Mouse (Mus musculus): Measurements from ENCODE around the gene Tex14. TPM values are rescaled to one million over a fixed set of nuclear protein-coding genes. Genes with fewer than 3 reads are reported as not detected.

The Tex14 gene
- polyA plus RNA-seq (2012; rRNA removed), result 0.26 and 0.48 TPM in 2 replicates

DNA sequence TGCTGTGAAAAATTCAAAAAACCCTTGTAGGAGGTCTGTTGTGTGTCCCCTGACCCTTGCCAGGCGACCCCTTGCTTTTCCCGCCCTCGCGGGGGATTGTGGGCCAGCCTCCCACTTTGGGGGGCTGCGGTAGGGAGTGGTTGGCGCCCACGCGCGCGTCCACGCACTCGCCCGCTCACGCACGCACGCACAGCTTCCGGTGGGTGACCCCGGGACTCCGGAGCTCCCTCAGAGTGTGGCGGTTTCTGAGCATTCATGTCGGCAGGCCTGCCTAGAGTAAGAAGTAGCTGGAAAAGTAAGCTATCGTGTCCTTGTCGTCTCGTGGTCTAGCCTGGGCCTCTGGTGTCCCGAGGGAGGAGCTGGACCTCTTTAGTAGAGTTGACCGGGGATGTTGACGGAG lies at the start of gene Tex14, which contains the start of gene Rad51c:
TSS of gene Tex14 (plus strand) at position 190 of the 400 bp plus-strand sequence.
TSS of gene Rad51c (minus strand) at position 79 of the 400 bp plus-strand sequence.
- Histone ChIP-seq H3K4me1 (ENCODE audit: control insufficient read depth, insufficient read depth, low read length) (no peaks in the 10 kb centered on the region), H3K4me3 (ENCODE audit: insufficient read depth, low read length) (peak within 1 kb of the TSS; percentile 74), H3K27ac (ENCODE audit: insufficient read depth, low read length) (peak within 1 kb of the TSS; percentile 72)
- no peak for TF ChIP-seq POLR2A (IDR thresholded peaks at IDR 0.05; ENCODE audit: extremely low read depth, insufficient read depth, low read length)
- no peak for TF ChIP-seq CTCF (IDR thresholded peaks at IDR 0.05; ENCODE audit: extremely low read depth, insufficient read depth, low read length)

DNA sequence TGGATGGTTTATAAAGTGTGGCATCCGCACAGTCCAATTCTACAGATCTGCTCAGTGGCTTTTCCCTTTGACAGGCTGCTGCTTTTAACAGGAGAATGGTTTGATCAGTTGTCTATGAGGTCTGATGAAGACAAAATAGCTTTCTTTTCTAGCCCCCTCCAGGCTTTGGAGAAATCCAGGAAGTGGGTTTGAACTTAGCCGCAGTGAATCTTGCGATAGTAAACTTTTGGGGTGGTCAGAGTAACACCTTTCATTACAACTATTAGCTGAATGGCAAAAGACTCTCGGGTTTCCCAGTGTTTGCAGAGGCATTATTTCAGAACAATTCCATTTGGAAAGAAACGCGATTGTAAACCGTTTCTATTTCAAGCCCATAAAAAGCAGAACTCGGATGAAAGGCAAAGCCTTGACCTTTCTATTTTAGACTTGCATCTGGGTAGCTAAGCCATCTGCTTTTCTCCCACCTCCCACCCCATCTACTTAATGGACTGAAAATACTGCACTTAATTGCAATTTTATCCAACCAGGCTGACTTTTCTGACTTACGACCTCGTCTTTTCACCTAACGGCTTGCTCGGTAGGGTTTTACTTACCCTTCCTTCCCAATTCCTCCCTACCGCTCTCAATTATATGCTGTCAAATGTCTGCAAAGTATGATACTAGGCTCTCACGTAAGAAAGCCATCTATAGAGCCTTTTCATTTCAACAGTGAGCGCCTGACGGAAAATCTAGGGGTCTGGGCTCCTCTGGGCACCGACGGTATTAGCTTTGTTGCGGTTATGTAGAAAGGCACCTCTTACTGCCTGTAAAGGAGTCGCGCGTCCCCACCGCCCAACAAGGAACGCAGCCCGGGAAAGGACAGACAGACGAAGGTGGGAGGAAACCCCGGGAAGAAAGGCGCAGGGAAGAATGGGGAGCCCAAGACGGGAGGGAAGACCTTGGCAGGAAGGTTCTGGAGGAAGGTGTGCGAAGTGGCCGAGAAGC lies 47.3 kb upstream of the Tex14 start:
- TF ChIP-seq CTCF (IDR thresholded peaks at IDR 0.05; ENCODE audit: extremely low read depth, insufficient read depth, low read length), result no peak
- no peak for TF ChIP-seq POLR2A (IDR thresholded peaks at IDR 0.05; ENCODE audit: extremely low read depth, insufficient read depth, low read length)
- Histone ChIP-seq H3K4me1 (ENCODE audit: control insufficient read depth, insufficient read depth, low read length) (no peaks in the 10 kb centered on the region), H3K4me3 (ENCODE audit: insufficient read depth, low read length) (peak overlapping the region; percentile 64), H3K27ac (ENCODE audit: insufficient read depth, low read length) (peak overlapping the region; percentile 88)

DNA sequence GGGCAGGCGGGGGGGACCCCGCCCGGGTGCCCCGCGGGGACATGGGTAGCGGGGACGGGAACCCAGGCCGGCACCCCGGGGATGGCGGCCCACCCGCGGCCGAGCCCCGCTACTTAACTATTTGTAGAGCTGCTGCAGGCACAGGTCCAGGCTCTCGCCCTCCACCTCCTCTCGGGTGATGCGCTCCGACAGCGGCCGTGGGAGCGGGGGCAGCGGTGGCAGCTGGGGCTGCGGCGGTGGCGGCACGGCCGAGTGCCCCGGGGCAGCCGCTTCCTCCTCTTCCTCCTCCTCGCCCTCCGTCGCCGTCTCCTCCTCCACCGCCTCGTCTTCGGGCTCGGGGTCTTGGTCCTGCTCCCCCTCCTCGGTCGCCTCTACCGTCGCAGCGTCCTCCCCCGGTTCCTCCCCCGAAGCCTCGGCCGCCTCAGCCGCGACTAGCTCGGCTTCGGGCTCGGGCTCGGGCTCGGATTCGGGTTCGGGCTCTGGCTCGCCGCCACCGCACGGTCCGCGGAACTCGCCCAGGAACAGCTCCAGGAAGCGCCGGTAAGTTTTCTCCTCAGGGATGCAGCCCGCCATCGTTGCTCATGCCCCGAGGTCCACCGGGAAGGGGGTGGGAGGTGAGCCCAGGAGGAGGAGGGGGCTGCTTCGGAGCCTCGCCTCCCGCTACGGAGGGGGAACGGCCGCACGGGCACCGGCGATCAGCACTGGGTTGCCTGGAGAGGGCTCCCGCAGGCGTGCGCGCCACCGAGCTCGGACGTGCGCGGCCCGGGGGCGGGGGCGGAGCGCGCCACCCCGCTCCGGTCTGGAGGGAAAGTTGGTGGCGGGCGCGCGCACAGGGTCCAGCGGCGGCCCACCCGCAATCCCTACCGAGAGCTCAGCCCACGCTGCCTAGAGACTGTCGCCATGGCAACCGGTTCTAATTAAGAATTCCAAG lies 46.3 kb upstream of the Tex14 start, which contains the start of gene Ppm1e:
TSS of gene Ppm1e (minus strand) at position 693 of the 931 bp plus-strand sequence.
- TF ChIP-seq POLR2A (IDR thresholded peaks at IDR 0.05; ENCODE audit: extremely low read depth, insufficient read depth, low read length) (peak; percentile 67; the same call in 1 of the 2 replicates), CTCF (IDR thresholded peaks at IDR 0.05; ENCODE audit: extremely low read depth, insufficient read depth, low read length) (no peak)
- Histone ChIP-seq H3K4me1 (ENCODE audit: control insufficient read depth, insufficient read depth, low read length) (no peaks in the 10 kb centered on the region), H3K4me3 (ENCODE audit: insufficient read depth, low read length) (peak within 1 kb of the TSS; percentile 64), H3K27ac (ENCODE audit: insufficient read depth, low read length) (peak within 1 kb of the TSS; percentile 88)

- Histone ChIP-seq H3K4me1 (ENCODE audit: control insufficient read depth, insufficient read depth, low read length) (no peaks in the 10 kb centered on the region), H3K27ac (ENCODE audit: insufficient read depth, low read length) (no peak overlapping the region), H3K4me3 (ENCODE audit: insufficient read depth, low read length) (peak overlapping the region; percentile 64)
- TF ChIP-seq POLR2A (IDR thresholded peaks at IDR 0.05; ENCODE audit: extremely low read depth, insufficient read depth, low read length) (no peak), CTCF (IDR thresholded peaks at IDR 0.05; ENCODE audit: extremely low read depth, insufficient read depth, low read length) (no peak)
Measured at GRCm38 (mm10) chr11:87359262-87359612, 45.6 kb upstream of the Tex14 start.

- no peak overlapping the region for H3K4me3 ChIP-seq (ENCODE audit: insufficient read depth, low read length)
- H3K4me1 ChIP-seq (ENCODE audit: control insufficient read depth, insufficient read depth, low read length), result no peaks in the 10 kb centered on the region
- TF ChIP-seq POLR2A (IDR thresholded peaks at IDR 0.05; ENCODE audit: extremely low read depth, insufficient read depth, low read length) (no peak), CTCF (IDR thresholded peaks at IDR 0.05; ENCODE audit: extremely low read depth, insufficient read depth, low read length) (no peak)
- no peak overlapping the region for H3K27ac ChIP-seq (ENCODE audit: insufficient read depth, low read length)
Measured at GRCm38 (mm10) chr11:87365120-87365519, 39.7 kb upstream of the Tex14 start.

GRCm38 (mm10) chr11:87367061-87367460 lies 37.8 kb upstream of the Tex14 start:
- H3K4me3 ChIP-seq (ENCODE audit: insufficient read depth, low read length), result no peak overlapping the region
- H3K27ac ChIP-seq (ENCODE audit: insufficient read depth, low read length), result no peak overlapping the region
- TF ChIP-seq CTCF (IDR thresholded peaks at IDR 0.05; ENCODE audit: extremely low read depth, insufficient read depth, low read length) (no peak), POLR2A (IDR thresholded peaks at IDR 0.05; ENCODE audit: extremely low read depth, insufficient read depth, low read length) (no peak)
- H3K4me1 ChIP-seq (ENCODE audit: control insufficient read depth, insufficient read depth, low read length), result no peaks in the 10 kb centered on the region

DNA sequence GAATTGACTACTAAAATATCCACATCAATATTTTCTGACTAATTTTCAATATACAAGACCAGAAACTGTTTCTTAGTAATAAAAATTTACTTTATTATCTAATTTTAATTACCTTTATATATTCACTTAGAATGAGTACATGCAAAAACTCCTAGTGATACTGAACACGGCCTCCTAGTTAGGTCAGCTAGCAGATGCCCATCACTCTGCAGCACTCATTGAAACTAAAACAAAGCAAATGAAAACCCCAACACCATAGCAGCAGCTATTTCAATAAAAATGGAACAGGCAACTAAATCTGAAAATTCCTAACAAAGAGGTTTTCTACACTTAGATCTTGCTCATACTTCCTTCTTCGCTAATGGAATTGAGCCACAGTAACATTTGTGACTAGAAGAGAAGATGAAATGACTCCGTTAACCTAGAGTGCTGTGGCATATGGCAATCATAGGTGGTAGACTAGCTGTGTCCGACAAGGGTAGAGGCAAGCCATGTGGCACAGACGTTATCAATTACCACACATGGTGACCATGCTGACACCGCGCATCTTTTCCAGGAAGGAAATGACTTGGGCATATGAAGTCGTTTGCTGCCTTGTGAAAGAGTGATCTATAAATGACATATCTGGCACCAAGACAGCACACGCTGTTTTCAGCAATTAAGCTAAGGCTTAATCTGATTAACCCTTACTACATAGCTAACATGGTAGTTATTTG lies 36.8 kb upstream of the Tex14 start:
- H3K4me1 ChIP-seq (ENCODE audit: control insufficient read depth, insufficient read depth, low read length), result no peaks in the 10 kb centered on the region; the same call in 1 of the 2 replicates
- no peak for TF ChIP-seq POLR2A (IDR thresholded peaks at IDR 0.05; ENCODE audit: extremely low read depth, insufficient read depth, low read length)
- no peak for TF ChIP-seq CTCF (IDR thresholded peaks at IDR 0.05; ENCODE audit: extremely low read depth, insufficient read depth, low read length)
- no peak overlapping the region for H3K4me3 ChIP-seq (ENCODE audit: insufficient read depth, low read length)
- H3K27ac ChIP-seq (ENCODE audit: insufficient read depth, low read length), result no peak overlapping the region

GRCm38 (mm10) chr11:87384551-87384950 lies 20.3 kb upstream of the Tex14 start:
- Histone ChIP-seq H3K27ac (ENCODE audit: insufficient read depth, low read length) (no peak overlapping the region), H3K4me1 (ENCODE audit: control insufficient read depth, insufficient read depth, low read length) (0 out of 2 replicates have a peak, but pooled peaks cover 1% of the 10 kb centered on the region), H3K4me3 (ENCODE audit: insufficient read depth, low read length) (no peak overlapping the region)
- TF ChIP-seq POLR2A (IDR thresholded peaks at IDR 0.05; ENCODE audit: extremely low read depth, insufficient read depth, low read length) (no peak), CTCF (IDR thresholded peaks at IDR 0.05; ENCODE audit: extremely low read depth, insufficient read depth, low read length) (no peak)

Measured in cortical plate, adult 2 months (tissue).